Mouse (Mus musculus): ENCODE results near the gene Sap18.
"Not testable (repeated sequence)": the region's sequence is repeated elsewhere in the genome, so short reads cannot be mapped to it uniquely, and the experiment has no call there.

The Sap18 gene

GRCm38 (mm10) chr14:57825788-57826751 lies 28.1 kb downstream of the Sap18 start, which contains the start of the genes Ska3 and Mrpl57:
Ska3 (minus strand) TSS chr14:57826185.
Mrpl57 (plus strand) TSS chr14:57826234.
- peak; percentile 98 for DNase-seq (ENCODE audit: low read depth)

- peak; percentile 53 for DNase-seq (ENCODE audit: low read depth)
These were observed 29.3 kb downstream of the Sap18 start for GRCm38 (mm10) chr14:57827284-57827683.

- no peak for DNase-seq (ENCODE audit: low read depth)
These were observed 35.5 kb downstream of the Sap18 start for GRCm38 (mm10) chr14:57833526-57833925.

- DNase-seq (ENCODE audit: low read depth), result no peak
These were observed 37.2 kb downstream of the Sap18 start for GRCm38 (mm10) chr14:57835157-57835556.

DNA sequence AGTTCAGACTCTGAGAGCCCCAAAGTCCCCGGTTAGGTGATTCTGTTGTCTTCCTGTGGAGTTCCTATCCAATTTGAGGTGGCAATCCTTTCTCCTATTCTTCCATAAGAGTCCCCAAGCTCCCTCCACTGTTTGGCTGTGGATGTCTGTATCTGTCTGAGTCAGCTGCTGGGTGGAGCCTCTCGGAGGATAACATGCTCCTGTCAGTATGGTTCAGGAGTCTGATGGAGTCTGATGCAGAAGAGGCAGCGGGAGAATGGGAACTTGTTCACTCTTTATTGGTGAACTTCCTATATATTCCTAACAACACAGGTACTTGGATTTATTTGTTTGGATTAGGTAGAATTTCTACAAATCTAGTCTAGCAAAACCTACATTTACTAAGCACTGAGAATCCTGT lies 46.6 kb downstream of the Sap18 start:
- no peak for DNase-seq (ENCODE audit: low read depth)

DNA sequence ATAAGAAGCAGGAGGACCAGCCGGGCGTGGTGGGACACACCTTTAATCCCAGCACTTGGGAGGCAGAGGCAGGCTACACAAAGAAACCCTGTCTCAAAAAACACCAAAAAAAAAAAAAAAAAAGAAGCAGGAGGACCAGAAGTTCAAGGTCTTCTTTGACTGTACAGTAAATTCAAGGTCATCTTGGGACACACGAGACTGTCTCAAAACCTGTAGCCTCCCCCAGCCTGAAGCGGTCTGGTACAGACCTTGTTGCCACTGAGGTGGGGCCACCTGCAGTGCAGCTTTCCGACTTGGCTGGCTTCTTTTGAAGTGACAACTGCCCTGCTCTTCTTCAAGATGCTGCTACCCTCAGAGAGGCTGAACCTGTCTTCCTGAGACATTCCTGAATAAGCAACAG lies 50.1 kb downstream of the Sap18 start:
- DNase-seq (ENCODE audit: low read depth), result not testable (repeated sequence)

DNA sequence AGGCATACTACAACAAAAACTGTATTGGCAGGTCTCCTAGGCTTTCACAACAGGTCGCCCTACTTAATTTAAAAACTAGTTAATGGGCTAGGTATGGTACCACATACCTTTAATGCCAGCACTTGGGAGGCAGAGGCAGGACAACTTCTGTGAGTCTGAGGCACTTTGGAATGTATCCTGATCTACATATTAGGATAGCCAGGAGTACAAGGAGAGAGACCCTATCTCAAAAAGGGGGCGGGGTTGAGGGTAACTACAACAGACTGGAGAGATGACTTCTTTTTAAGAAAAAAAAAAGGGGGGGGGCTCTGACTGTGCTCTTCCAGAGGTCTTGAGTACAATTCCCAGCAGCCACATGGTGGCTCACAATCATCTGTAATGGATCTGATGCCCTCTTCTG lies 50.7 kb downstream of the Sap18 start:
- no peak for DNase-seq (ENCODE audit: low read depth)

- DNase-seq (ENCODE audit: low read depth), result no peak
These were observed 52.4 kb downstream of the Sap18 start for GRCm38 (mm10) chr14:57850330-57850729.

DNA sequence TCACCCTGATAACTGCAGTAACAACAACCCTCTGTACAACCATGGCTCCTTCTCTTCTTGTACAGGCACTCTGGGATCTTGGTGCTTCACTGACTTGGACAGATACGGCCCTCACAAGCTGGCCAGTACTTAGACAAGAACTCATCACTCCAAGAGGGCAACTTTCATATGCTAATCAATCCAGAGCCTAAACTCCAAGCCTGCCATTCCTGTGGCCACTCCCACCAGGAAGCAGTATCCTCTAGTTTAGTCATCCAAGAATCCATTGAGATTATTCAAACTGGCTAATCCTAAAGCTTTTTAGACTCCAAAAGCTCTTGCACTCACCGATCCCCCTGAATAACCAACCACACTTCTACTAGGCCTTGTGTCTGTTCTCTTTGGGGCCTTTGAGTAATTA lies 55.0 kb downstream of the Sap18 start:
- no peak for DNase-seq (ENCODE audit: low read depth)

GRCm38 (mm10) chr14:57856037-57856436 lies 58.1 kb downstream of the Sap18 start:
- DNase-seq (ENCODE audit: low read depth), result peak; percentile 34

All from induced T-regulatory cell, adult 2 months (primary cell).